Mouse (Mus musculus): ENCODE measurements around the gene Ceacam16. TPM values are rescaled to one million over a fixed set of nuclear protein-coding genes. Genes with fewer than 3 reads are reported as not detected.

The Ceacam16 gene
- polyA plus RNA-seq (2015; fragmentation: Nextera tagmentation; extraction: Ambion mirVana) = 0.54 and 0.62 TPM in 2 replicates

GRCm38 (mm10) chr7:19861199-19861598, at the start of gene Ceacam16:
Gene Ceacam16 (minus strand): TSS chr7:19861299.
- Histone ChIP-seq H3K27me3 (no peaks in the 10 kb centered on the region), H3K4me3 (replicated peaks) (no peak within 1 kb of the TSS), H3K9ac (replicated peaks) (no peak within 1 kb of the TSS), H3K36me3 (no peaks in the 10 kb centered on the region), H3K27ac (no peak within 1 kb of the TSS), H3K9me3 (no peaks in the 10 kb centered on the region), H3K4me1 (replicated peaks) (no peaks in the 10 kb centered on the region), H3K4me2 (replicated peaks) (no peak within 1 kb of the TSS)
- ATAC-seq = no peak
- 84% methylated on average over 9 of the region's 9 CpGs for WGBS

- H3K4me3 ChIP-seq (replicated peaks) = no peak overlapping the region
- H3K36me3 ChIP-seq = peaks cover 21% of the 10 kb centered on the region
- no peaks in the 10 kb centered on the region for H3K4me1 ChIP-seq (replicated peaks)
- WGBS = 53% methylated on average over 21 of the region's 21 CpGs
- no peaks in the 10 kb centered on the region for H3K27me3 ChIP-seq
- no peak overlapping the region for H3K9ac ChIP-seq (replicated peaks)
- ATAC-seq = peak; percentile 84
- H3K4me2 ChIP-seq (replicated peaks) = no peak overlapping the region
- H3K9me3 ChIP-seq = peaks cover under 1% of the 10 kb centered on the region; the same call in 1 of the 2 replicates
- H3K27ac ChIP-seq = no peak overlapping the region
Measured at GRCm38 (mm10) chr7:19910421-19911291, 49.6 kb upstream of the Ceacam16 start.

- H3K4me2 ChIP-seq (replicated peaks) = no peak overlapping the region
- H3K27ac ChIP-seq = no peak overlapping the region
- no peak overlapping the region for H3K9ac ChIP-seq (replicated peaks)
- H3K4me1 ChIP-seq (replicated peaks) = no peaks in the 10 kb centered on the region
- no peaks in the 10 kb centered on the region for H3K9me3 ChIP-seq
- H3K4me3 ChIP-seq (replicated peaks) = no peak overlapping the region
- no peaks in the 10 kb centered on the region for H3K36me3 ChIP-seq
- ATAC-seq = no peak
- 55% methylated on average over 8 of the region's 8 CpGs for WGBS
- H3K27me3 ChIP-seq = no peaks in the 10 kb centered on the region
Measured at GRCm38 (mm10) chr7:19889881-19890280, 28.8 kb upstream of the Ceacam16 start.

GRCm38 (mm10) chr7:19887849-19888248, 26.8 kb upstream of the Ceacam16 start, which contains the start of gene Ceacam19:
Gene Ceacam19 (minus strand): TSS chr7:19887965.
- WGBS = 75% methylated on average over 7 of the region's 7 CpGs
- H3K4me3 ChIP-seq (replicated peaks) = no peak within 1 kb of the TSS
- no peaks in the 10 kb centered on the region for H3K9me3 ChIP-seq
- H3K36me3 ChIP-seq = no peaks in the 10 kb centered on the region
- H3K9ac ChIP-seq (replicated peaks) = no peak within 1 kb of the TSS
- H3K4me2 ChIP-seq (replicated peaks) = no peak within 1 kb of the TSS
- no peak for ATAC-seq
- H3K4me1 ChIP-seq (replicated peaks) = no peaks in the 10 kb centered on the region
- H3K27ac ChIP-seq = no peak within 1 kb of the TSS
- no peaks in the 10 kb centered on the region for H3K27me3 ChIP-seq

- Histone ChIP-seq H3K4me2 (replicated peaks) (no peak overlapping the region), H3K36me3 (no peaks in the 10 kb centered on the region), H3K27me3 (no peaks in the 10 kb centered on the region), H3K4me1 (replicated peaks) (no peaks in the 10 kb centered on the region), H3K27ac (no peak overlapping the region), H3K9me3 (no peaks in the 10 kb centered on the region), H3K9ac (replicated peaks) (no peak overlapping the region), H3K4me3 (replicated peaks) (no peak overlapping the region)
- ATAC-seq = no peak
- 86% methylated on average over 8 of the region's 8 CpGs for WGBS
Measured at GRCm38 (mm10) chr7:19880754-19881153, 19.7 kb upstream of the Ceacam16 start.

- Histone ChIP-seq H3K27me3 (no peaks in the 10 kb centered on the region), H3K4me2 (replicated peaks) (no peak overlapping the region), H3K9me3 (no peaks in the 10 kb centered on the region), H3K4me1 (replicated peaks) (no peaks in the 10 kb centered on the region), H3K27ac (no peak overlapping the region), H3K36me3 (no peaks in the 10 kb centered on the region), H3K9ac (replicated peaks) (no peak overlapping the region), H3K4me3 (replicated peaks) (no peak overlapping the region)
- ATAC-seq = peak; percentile 49
- 53% methylated on average over 14 of the region's 14 CpGs for WGBS
Measured at GRCm38 (mm10) chr7:19876781-19877425, 15.8 kb upstream of the Ceacam16 start.

- H3K9me3 ChIP-seq = no peaks in the 10 kb centered on the region
- H3K4me1 ChIP-seq (replicated peaks) = no peaks in the 10 kb centered on the region
- H3K27me3 ChIP-seq = no peaks in the 10 kb centered on the region
- H3K4me3 ChIP-seq (replicated peaks) = no peak overlapping the region
- H3K4me2 ChIP-seq (replicated peaks) = no peak overlapping the region
- ATAC-seq = peak; percentile 46
- H3K36me3 ChIP-seq = no peaks in the 10 kb centered on the region
- WGBS = 52% methylated on average over 13 of the region's 13 CpGs
- no peak overlapping the region for H3K27ac ChIP-seq
- no peak overlapping the region for H3K9ac ChIP-seq (replicated peaks)
Measured at GRCm38 (mm10) chr7:19875948-19876682, 15.0 kb upstream of the Ceacam16 start.

- Histone ChIP-seq H3K4me1 (replicated peaks) (no peaks in the 10 kb centered on the region), H3K4me2 (replicated peaks) (no peak overlapping the region), H3K4me3 (replicated peaks) (no peak overlapping the region), H3K27ac (no peak overlapping the region), H3K36me3 (no peaks in the 10 kb centered on the region), H3K9ac (replicated peaks) (no peak overlapping the region), H3K27me3 (no peaks in the 10 kb centered on the region), H3K9me3 (no peaks in the 10 kb centered on the region)
- no peak for ATAC-seq
- WGBS = 48% methylated on average over 5 of the region's 5 CpGs
Measured at GRCm38 (mm10) chr7:19871943-19872601, 11.0 kb upstream of the Ceacam16 start.

- Histone ChIP-seq H3K4me1 (replicated peaks) (no peaks in the 10 kb centered on the region), H3K27ac (no peak overlapping the region), H3K4me3 (replicated peaks) (no peak overlapping the region), H3K9ac (replicated peaks) (no peak overlapping the region), H3K27me3 (no peaks in the 10 kb centered on the region), H3K36me3 (no peaks in the 10 kb centered on the region), H3K4me2 (replicated peaks) (no peak overlapping the region), H3K9me3 (no peaks in the 10 kb centered on the region)
- 77% methylated on average over 10 of the region's 10 CpGs for WGBS
- ATAC-seq = no peak
Measured at GRCm38 (mm10) chr7:19871137-19871621, 10.1 kb upstream of the Ceacam16 start.

GRCm38 (mm10) chr7:19867751-19868399, 6.8 kb upstream of the Ceacam16 start:
- 92% methylated on average over 16 of the region's 16 CpGs for WGBS
- ATAC-seq = no peak

GRCm38 (mm10) chr7:19866490-19866889, 5.4 kb upstream of the Ceacam16 start:
- Histone ChIP-seq H3K9ac (replicated peaks) (no peak overlapping the region), H3K36me3 (no peaks in the 10 kb centered on the region), H3K4me1 (replicated peaks) (no peaks in the 10 kb centered on the region), H3K9me3 (no peaks in the 10 kb centered on the region), H3K27me3 (no peaks in the 10 kb centered on the region), H3K4me3 (replicated peaks) (no peak overlapping the region), H3K4me2 (replicated peaks) (no peak overlapping the region), H3K27ac (no peak overlapping the region)
- ATAC-seq = no peak
- WGBS = 86% methylated on average over 6 of the region's 6 CpGs

More at GRCm38 (mm10) chr7:19867751-19868399, 6.8 kb upstream of the Ceacam16 start:
- Histone ChIP-seq H3K4me2 (replicated peaks) (no peak overlapping the region), H3K36me3 (no peaks in the 10 kb centered on the region), H3K4me1 (replicated peaks) (no peaks in the 10 kb centered on the region), H3K4me3 (replicated peaks) (no peak overlapping the region), H3K27me3 (no peaks in the 10 kb centered on the region), H3K27ac (no peak overlapping the region), H3K9me3 (no peaks in the 10 kb centered on the region), H3K9ac (replicated peaks) (no peak overlapping the region)
